Mouse (Mus musculus) brown adipose tissue, adult 24 weeks (tissue): ENCODE data around the gene Olfr126. TPM values are rescaled to one million over a fixed set of nuclear protein-coding genes. Genes with fewer than 3 reads are reported as not detected.

Source experiments
- H3K27ac ChIP-seq: fragments of 200-500 bp; replicated peaks from 2 replicates; pipeline ENCODE4 v1.5.1; 2012; ENCODE audit warnings: low read depth, mild to moderate bottlenecking, low read length
- H3K4me1 ChIP-seq: fragments of 200-500 bp; 2 replicates; pipeline ENCODE4 v1.6.1; 2012; ENCODE audit warnings: low read length, mixed read lengths; ENCODE audit not compliant: control insufficient read depth, insufficient read depth, insufficient read length
- H3K4me3 ChIP-seq: fragments of 200-500 bp; 2 replicates; pipeline ENCODE4 v1.5.1; 2012; ENCODE audit warnings: low read depth, mild to moderate bottlenecking, low read length, moderate library complexity; ENCODE audit not compliant: insufficient read depth
- polyA plus RNA-seq: library from polyadenylated mRNA; stranded (reverse); fragments of >200 nt; gene quantifications from 2 replicates; pipeline ENCODE4 v1.2.4, GENCODE M21; 2012; ENCODE audit not compliant: missing spikeins, insufficient read depth, insufficient read length

Olfr126 gene
- not detected in 2 replicates for polyA plus RNA-seq

DNA sequence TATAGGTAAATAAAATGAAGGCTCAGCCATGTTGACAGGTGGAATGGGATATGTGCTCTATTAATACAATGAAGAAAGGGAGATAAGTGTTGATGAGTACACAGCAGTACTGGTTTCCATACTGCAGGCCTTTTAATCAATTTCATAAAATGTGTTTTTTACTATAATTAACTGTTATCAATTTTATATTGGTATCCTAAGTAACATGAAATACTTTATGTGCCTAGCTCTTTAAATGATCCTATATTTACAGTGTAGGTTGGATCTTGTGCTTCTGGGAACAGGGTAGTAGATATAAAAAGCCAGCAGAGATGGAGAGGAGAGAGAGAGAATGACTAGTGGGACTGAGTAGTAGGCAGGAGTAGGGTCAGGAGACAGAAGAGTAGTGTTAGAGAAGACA, at the start of gene Olfr126:
Gene Olfr126, plus strand, starts transcription at position 301 of the 400 bp plus-strand sequence.
- Histone ChIP-seq H3K4me1 (no peaks in the 10 kb centered on the region), H3K27ac (no peak within 1 kb of the TSS), H3K4me3 (no peak within 1 kb of the TSS)

DNA sequence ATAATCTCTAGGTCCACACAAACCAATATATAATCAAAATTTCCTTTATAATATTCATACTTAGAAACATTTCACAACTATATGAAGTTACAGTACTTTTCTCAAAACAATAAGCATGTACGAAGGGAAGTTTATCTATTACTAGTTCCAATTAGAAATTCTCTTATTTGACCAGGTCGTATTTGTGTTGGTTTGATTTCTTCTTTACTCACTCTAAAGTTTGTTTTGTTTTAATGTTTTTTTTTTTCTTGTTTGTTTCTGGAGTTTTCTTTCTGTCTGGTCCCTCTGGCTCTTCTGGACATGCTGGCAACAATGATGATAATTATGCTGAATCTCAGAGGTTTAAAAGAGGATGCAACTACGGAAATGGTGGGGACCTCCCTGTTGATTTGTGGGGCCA, 47.7 kb upstream of the Olfr126 start, which contains the start of gene Olfr124:
Gene Olfr124, plus strand, starts transcription at position 301 of the 400 bp plus-strand sequence.
- no peaks in the 10 kb centered on the region for H3K4me1 ChIP-seq
- no peak within 1 kb of the TSS for H3K27ac ChIP-seq
- no peak within 1 kb of the TSS for H3K4me3 ChIP-seq

DNA sequence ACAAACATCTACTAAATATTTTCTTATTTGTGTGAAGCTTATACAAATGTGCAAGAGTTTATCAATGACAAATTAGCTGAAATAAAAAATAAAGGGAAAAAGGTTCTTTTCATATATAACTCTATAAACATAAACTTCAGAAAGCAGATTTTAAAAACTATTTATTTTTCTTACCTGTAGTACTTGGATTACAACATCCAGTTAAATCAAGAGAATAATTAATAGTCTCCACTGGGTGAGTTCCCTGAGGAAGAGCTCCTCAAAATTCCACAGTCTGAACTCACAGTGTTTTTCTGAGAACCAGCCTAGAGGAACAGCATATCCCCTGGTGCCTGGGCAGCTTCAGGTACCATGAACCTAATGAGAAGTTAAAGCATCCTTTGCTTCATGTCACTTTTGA, 14.6 kb upstream of the Olfr126 start, which contains the start of gene Olfr125:
Gene Olfr125, plus strand, starts transcription at position 301 of the 400 bp plus-strand sequence.
- Histone ChIP-seq H3K4me3 (no peak within 1 kb of the TSS), H3K27ac (no peak within 1 kb of the TSS)

DNA sequence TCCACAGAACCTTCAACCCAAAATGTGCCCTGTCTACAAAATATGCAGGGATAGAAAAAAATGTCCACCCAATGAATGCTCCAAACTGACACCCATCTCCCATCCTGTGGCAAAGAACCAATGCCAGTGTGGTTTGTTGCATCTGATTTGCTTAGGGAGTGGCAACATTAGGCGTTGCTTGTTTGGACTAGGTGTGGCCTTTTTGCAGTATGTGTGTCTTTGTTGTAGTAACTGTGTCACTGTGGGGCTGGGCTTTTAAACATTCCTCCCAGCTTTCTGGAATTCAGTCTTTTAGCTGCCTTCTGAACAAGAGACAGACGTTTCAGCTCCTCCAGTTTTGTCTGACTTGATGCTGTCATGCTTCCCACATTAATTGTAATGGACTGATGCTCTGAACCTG, 16.6 kb downstream of the Olfr126 start:
- H3K4me3 ChIP-seq: no peak overlapping the region
- H3K4me1 ChIP-seq: no peaks in the 10 kb centered on the region
- H3K27ac ChIP-seq: no peak overlapping the region

More for the DNA sequence above, 14.6 kb upstream of the Olfr126 start, which contains the start of gene Olfr125:
- H3K4me1 ChIP-seq: no peaks in the 10 kb centered on the region

DNA sequence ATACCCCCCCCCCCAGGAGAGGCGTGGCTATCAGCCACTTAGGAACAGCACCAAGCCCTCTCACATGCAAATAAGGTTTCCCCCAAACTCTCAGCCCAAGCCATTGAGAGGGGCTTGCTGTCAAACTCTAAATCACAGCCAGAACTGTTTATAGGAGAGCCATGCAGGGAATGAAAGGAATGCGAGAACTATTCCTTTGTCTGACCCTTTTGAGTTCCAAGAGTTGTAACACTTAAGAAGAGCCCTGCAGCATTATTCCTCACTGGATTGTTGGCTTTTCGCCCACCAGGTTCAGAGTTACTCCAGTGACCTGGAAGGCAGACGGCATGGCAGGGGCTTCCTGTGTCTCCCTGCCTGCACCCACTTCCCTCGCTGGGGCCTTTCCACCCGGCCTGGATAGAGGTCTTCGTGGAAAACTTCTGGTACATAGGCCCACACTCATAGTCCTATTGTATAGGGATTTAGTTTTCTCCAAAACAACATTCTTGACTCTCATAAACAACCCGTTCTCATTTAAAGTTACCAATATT, 22.5 kb downstream of the Olfr126 start:
- H3K27ac ChIP-seq: no peak overlapping the region
- H3K4me3 ChIP-seq: no peak overlapping the region
- no peaks in the 10 kb centered on the region for H3K4me1 ChIP-seq

DNA sequence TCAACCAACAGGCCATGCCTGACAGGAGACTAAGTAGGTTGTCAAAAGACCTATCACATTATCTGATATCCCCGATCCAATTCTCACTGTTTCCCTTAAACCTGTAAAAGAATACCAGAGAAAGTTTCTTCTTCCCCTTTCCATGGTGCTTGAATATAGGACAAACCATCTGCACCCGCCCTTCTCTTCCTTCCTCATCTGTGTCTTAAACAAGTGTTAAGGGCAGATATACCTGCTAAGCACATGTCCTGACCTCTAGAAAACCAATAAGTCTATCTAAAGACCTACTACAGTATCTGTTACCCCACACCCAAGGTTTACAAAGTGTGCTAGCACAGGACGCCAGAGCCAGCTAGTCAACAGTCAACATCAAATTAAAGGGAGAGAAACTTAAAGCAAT, 26.5 kb downstream of the Olfr126 start:
- H3K4me3 ChIP-seq: no peak overlapping the region
- H3K27ac ChIP-seq: no peak overlapping the region

DNA sequence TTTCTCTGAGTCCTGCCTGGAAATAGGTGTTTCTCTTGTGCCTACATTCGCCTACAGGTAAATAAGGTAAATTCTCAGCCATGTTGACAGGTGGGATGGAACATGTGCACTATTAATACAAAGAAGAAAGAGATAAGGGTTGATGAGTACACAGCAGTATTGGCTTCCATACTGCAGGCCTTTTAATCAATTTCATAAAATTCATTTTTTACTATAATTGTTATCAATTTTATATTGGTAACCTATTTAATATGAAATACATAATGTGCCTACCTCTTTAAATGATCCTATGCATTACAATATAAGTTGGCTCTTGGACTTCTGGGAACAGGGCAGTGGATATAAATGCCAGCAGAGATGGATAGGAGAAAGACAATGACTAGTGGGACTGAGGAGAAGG, 52.9 kb downstream of the Olfr126 start, which contains the start of gene Olfr127:
Gene Olfr127, plus strand, starts transcription at position 301 of the 400 bp plus-strand sequence.
- Histone ChIP-seq H3K27ac (no peak within 1 kb of the TSS), H3K4me1 (no peaks in the 10 kb centered on the region)

More for the DNA sequence above, 26.5 kb downstream of the Olfr126 start:
- no peaks in the 10 kb centered on the region for H3K4me1 ChIP-seq

More for the DNA sequence above, 52.9 kb downstream of the Olfr126 start, which contains the start of gene Olfr127:
- no peak within 1 kb of the TSS for H3K4me3 ChIP-seq

Other genes with a start within 250 kb of the Olfr126 start
- gene Olfr115, start 220.4 kb upstream of the Olfr126 start, polyA plus RNA-seq: not detected in 2 replicates
- not detected in 2 replicates for gene Olfr116, start 220.3 kb upstream of the Olfr126 start, polyA plus RNA-seq
- not detected in 2 replicates for gene Olfr117, start 183.7 kb upstream of the Olfr126 start, polyA plus RNA-seq
- gene Olfr118, start 180.5 kb upstream of the Olfr126 start, polyA plus RNA-seq: not detected in 2 replicates
- gene Olfr119, start 150.9 kb upstream of the Olfr126 start, polyA plus RNA-seq: not detected in 2 replicates
- not detected in 2 replicates for gene Olfr120, start 125.7 kb upstream of the Olfr126 start, polyA plus RNA-seq
- gene Olfr121, start 98.6 kb upstream of the Olfr126 start, polyA plus RNA-seq: not detected in 2 replicates
- gene Olfr122, start 78.9 kb upstream of the Olfr126 start, polyA plus RNA-seq: not detected in 2 replicates
- not detected in 2 replicates for gene Olfr123, start 54.0 kb upstream of the Olfr126 start, polyA plus RNA-seq
- gene Olfr124, start 47.6 kb upstream of the Olfr126 start, polyA plus RNA-seq: not detected in 2 replicates
- not detected in 2 replicates for gene Olfr125, start 14.5 kb upstream of the Olfr126 start, polyA plus RNA-seq
- not detected in 2 replicates for gene Olfr127, start 53.0 kb downstream of the Olfr126 start, polyA plus RNA-seq
- gene Olfr128, start 73.1 kb downstream of the Olfr126 start, polyA plus RNA-seq: not detected in 2 replicates
- not detected in 2 replicates for gene Olfr761, start 105.6 kb downstream of the Olfr126 start, polyA plus RNA-seq
- gene Olfr129, start 212.6 kb downstream of the Olfr126 start, polyA plus RNA-seq: not detected in 2 replicates
- not detected in 2 replicates for gene Olfr130, start 216.4 kb downstream of the Olfr126 start, polyA plus RNA-seq
- gene Olfr131, start 241.2 kb downstream of the Olfr126 start, polyA plus RNA-seq: not detected in 2 replicates